Mouse (Mus musculus): Measurements from ENCODE around the gene Pole3. TPM values are rescaled to one million over a fixed set of nuclear protein-coding genes. Genes with fewer than 3 reads are reported as not detected.

Pole3 gene
- 10 to 100 TPM; 28.0 to 28.5 TPM for total RNA-seq (2021)
- long read RNA-seq, experiment 1, transcript Pole3-201 (4 exons, 1,805 nt), result major isoform, 15 of 19 reads
- long read RNA-seq, experiment 1, partial matches to known transcripts, result 1 of 19 reads
- long read RNA-seq, experiment 1, other reads (novel, unspliced or antisense), result 3 of 19 reads
- long read RNA-seq, experiment 2, transcript Pole3-201 (4 exons, 1,805 nt), result major isoform, 22 of 23 reads
- long read RNA-seq, experiment 2, partial matches to known transcripts, result 0 of 23 reads
- long read RNA-seq, experiment 2, other reads (novel, unspliced or antisense), result 1 of 23 reads

GRCm38 (mm10) chr4:62524651-62525488, at the start of gene Pole3, which contains the start of gene 4933430I17Rik:
Gene Pole3 (minus strand): TSS chr4:62525068.
Gene 4933430I17Rik (plus strand): TSS chr4:62525369.
- no peak for TF ChIP-seq CTCF (conservative IDR thresholded peaks at IDR 0.05)
- DNase-seq (ENCODE audit: low spot score in 2 of 2), result peak; percentile 95 to 96
- peak within 1 kb of the TSS; percentile 93 for H3K4me3 ChIP-seq

DNA sequence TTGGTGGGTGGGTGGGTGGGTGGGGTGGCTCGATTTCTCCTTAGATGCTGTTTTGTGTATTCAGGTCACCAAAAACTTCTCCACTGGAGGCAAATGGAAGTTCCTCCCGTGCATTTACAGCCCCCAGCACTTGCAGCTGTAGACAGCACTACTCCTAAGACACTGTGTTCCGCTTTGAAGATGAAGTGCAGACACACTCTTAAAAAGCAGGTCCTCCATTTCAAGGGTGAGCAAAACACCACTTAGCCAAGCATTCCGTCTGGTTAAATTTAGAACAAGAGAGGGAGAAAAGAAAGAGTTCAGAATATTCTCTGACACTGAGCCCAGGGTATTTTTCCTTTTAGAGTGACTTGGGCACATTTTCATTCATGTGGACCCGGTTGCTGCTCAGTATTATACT, 45.2 kb upstream of the Pole3 start:
- no peak for DNase-seq (ENCODE audit: low spot score in 2 of 2)
- TF ChIP-seq CTCF (conservative IDR thresholded peaks at IDR 0.05), result no peak
- no peak overlapping the region for H3K27ac ChIP-seq
- H3K4me3 ChIP-seq, result no peak overlapping the region

More at GRCm38 (mm10) chr4:62524651-62525488, at the start of gene Pole3, which contains the start of gene 4933430I17Rik:
- peak within 1 kb of the TSS; percentile 100 for H3K27ac ChIP-seq

DNA sequence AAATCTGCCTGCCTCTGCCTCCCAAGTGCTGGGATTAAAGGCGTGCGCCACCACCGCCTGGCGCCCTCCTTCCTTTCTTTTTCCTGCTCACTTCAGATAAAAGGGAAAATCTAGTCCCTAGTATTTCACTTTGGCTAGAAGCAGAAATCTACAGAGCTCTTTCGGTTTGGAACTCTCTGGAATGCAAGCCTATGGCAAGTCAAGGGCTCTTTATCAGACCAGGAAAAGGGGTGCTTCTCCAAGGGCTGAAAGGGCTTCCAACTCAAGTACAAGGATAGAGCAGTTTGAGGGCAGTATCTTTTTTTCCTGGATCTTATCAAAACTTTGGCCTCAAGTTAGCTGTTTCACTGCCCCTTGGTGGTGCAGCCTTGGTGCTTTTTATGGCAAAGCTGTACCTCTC, 44.7 kb upstream of the Pole3 start:
- no peak for TF ChIP-seq CTCF (conservative IDR thresholded peaks at IDR 0.05)
- no peak for DNase-seq (ENCODE audit: low spot score in 2 of 2)
- Histone ChIP-seq H3K27ac (no peak overlapping the region), H3K4me3 (no peak overlapping the region)

- DNase-seq (ENCODE audit: low spot score in 2 of 2), result no peak
- no peak overlapping the region for H3K27ac ChIP-seq
- TF ChIP-seq CTCF (conservative IDR thresholded peaks at IDR 0.05), result no peak
- H3K4me3 ChIP-seq, result no peak overlapping the region
Observed at GRCm38 (mm10) chr4:62568359-62568758, 43.5 kb upstream of the Pole3 start.

DNA sequence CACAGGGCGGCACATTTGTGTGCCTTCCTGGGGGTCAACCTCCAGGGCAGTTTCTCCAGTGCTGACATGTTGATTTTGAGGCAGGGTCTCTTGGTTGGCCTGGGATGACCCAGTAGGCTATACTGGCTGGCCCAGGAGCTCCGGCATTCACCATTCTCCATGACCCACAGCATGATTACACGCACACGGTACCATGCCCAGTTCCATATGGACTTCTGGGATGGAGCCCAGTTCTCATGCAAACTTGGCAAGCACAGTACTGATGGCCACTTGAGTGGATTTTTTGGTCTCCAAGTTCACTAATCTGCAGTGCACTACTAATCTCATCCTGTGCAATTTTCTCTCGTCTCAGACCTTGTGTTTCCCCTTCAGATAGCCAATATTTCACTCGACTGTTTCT, 42.8 kb upstream of the Pole3 start:
- Histone ChIP-seq H3K4me3 (no peak overlapping the region), H3K27ac (no peak overlapping the region)
- DNase-seq (ENCODE audit: low spot score in 2 of 2), result no peak
- no peak for TF ChIP-seq CTCF (conservative IDR thresholded peaks at IDR 0.05)

DNA sequence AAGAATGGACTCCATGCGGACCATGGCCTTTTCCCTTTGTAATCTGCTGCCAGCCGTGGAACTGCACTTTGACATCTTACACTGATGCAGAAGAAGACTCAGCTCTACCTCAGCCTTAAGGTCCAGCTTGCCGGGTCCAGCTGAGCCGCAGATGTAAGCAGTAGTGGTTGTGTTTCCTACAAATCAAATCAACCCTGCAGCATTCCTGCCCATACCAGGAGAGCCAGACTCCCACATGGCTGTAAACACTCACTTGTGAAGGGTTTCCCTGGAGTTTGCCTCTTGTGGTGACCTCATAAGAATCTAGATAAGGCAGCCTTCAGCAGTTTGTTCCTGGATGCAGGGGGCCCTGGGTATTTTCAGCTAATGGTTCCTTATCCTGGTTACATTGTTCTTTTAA, 41.7 kb upstream of the Pole3 start:
- H3K4me3 ChIP-seq, result no peak overlapping the region
- no peak for DNase-seq (ENCODE audit: low spot score in 2 of 2)
- no peak overlapping the region for H3K27ac ChIP-seq
- TF ChIP-seq CTCF (conservative IDR thresholded peaks at IDR 0.05), result no peak

GRCm38 (mm10) chr4:62562006-62562405, 37.1 kb upstream of the Pole3 start:
- H3K27ac ChIP-seq, result no peak overlapping the region
- no peak for TF ChIP-seq CTCF (conservative IDR thresholded peaks at IDR 0.05)

GRCm38 (mm10) chr4:62561630-62562001, 36.7 kb upstream of the Pole3 start:
- no peak for TF ChIP-seq CTCF (conservative IDR thresholded peaks at IDR 0.05)

More at GRCm38 (mm10) chr4:62562006-62562405, 37.1 kb upstream of the Pole3 start:
- DNase-seq (ENCODE audit: low spot score in 2 of 2), result no peak
- H3K4me3 ChIP-seq, result no peak overlapping the region

GRCm38 (mm10) chr4:62560963-62561629, 36.2 kb upstream of the Pole3 start:
- peak; percentile 68 to 86 for DNase-seq (ENCODE audit: low spot score in 2 of 2)
- TF ChIP-seq CTCF (conservative IDR thresholded peaks at IDR 0.05), result peak; percentile 94

More at GRCm38 (mm10) chr4:62561630-62562001, 36.7 kb upstream of the Pole3 start:
- H3K27ac ChIP-seq, result no peak overlapping the region
- no peak overlapping the region for H3K4me3 ChIP-seq
- no peak for DNase-seq (ENCODE audit: low spot score in 2 of 2)

DNA sequence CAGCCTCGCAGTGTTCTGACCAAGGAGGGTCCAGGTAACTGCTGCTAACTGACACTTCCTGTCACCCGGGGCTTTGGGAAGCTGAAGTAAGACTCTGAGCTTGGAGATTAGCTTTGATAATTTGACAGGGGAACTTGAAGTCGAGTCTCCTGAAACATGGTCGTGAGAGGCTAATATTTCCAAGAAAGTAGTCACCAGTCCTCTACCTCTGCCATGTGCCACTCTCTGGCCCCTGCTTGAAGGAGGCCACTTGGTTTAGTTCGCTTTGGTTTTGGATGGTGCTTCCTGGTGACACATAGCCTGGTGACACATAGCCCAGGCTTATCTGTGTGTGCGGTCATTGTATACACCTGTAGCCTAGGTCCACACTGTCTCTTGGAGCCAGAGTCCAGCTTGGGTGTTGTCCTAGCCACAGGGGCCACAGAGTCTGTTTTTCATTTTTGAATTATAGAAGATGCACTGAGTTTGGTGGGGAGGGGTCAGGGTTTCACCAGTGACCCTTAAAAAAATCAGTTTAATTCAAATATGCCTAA, 35.0 kb upstream of the Pole3 start, which contains the start of gene Rgs3:
Rgs3 (plus strand) TSS at position 51 of the 533 bp plus-strand sequence.
- TF ChIP-seq CTCF (conservative IDR thresholded peaks at IDR 0.05), result no peak
- H3K4me3 ChIP-seq, result no peak within 1 kb of the TSS
- DNase-seq (ENCODE audit: low spot score in 2 of 2), result no peak
- no peak within 1 kb of the TSS for H3K27ac ChIP-seq

More at GRCm38 (mm10) chr4:62560963-62561629, 36.2 kb upstream of the Pole3 start:
- no peak overlapping the region for H3K27ac ChIP-seq
- no peak overlapping the region for H3K4me3 ChIP-seq

DNA sequence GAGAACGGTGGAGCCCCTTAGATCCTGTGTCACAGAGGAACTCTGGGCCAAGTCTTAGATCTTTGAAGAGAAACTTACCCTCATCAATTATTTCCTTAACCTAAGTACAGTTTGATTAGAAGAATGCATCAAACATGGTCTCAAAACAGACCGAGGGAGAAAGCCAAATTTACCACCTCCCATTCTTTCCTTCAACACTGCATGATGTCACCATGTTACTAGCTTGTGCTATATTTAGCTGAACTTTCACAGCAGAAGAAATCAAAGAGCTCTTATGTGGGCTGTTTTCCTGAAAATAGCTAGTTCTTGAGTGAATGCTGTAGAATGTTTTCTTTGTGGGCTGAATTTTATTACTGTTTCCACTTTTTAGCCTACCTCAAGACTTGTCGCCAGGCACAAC, 32.6 kb upstream of the Pole3 start:
- no peak overlapping the region for H3K27ac ChIP-seq
- H3K4me3 ChIP-seq, result no peak overlapping the region
- DNase-seq (ENCODE audit: low spot score in 2 of 2), result no peak
- no peak for TF ChIP-seq CTCF (conservative IDR thresholded peaks at IDR 0.05)

DNA sequence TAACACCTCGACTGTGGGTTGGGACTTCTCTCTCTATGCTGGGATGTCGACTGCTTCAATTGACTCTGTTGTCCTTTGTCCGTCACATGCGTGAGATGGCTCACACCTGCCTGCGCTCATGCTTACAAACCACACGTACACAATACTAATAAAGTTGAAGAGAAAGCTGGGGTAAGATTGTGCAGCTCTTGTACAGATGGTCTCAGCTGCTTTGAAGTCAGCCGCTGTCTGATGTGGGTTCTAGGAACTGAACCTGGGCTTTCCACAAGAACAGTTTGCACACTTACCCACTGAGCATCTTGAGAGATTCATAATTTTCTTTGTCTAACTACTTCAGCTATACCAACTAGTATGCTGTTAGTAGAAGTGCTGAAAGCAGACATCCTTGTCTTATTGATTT, 27.1 kb upstream of the Pole3 start:
- DNase-seq (ENCODE audit: low spot score in 2 of 2), result no peak
- no peak overlapping the region for H3K4me3 ChIP-seq
- H3K27ac ChIP-seq, result no peak overlapping the region
- TF ChIP-seq CTCF (conservative IDR thresholded peaks at IDR 0.05), result no peak

Measured in layer of hippocampus, adult 2 months (tissue).